Mouse (Mus musculus) G1E (cell line): ENCODE measurements around the gene Cwc15.

Experiments used
- CTCF ChIP-seq: IDR thresholded peaks from 2 replicates; pipeline ENCODE4 v1.5.1; 2012; ENCODE audit warnings: low read depth, low read length, inconsistent platforms, mixed read lengths
- GATA1 ChIP-seq: IDR thresholded peaks from 2 replicates; pipeline ENCODE4 v1.6.1; 2012; ENCODE audit warnings: borderline replicate concordance, low read length, inconsistent platforms, mixed read lengths
- GATA2 ChIP-seq: IDR thresholded peaks from 2 replicates; pipeline ENCODE4 v1.6.1; 2012; ENCODE audit warnings: low read depth, low read length, inconsistent platforms, borderline replicate concordance
- POLR2AphosphoS5 ChIP-seq: IDR thresholded peaks from 2 replicates; pipeline ENCODE4 v1.6.1; 2012; ENCODE audit warnings: low read depth, low read length, inconsistent platforms; ENCODE audit not compliant: insufficient replicate concordance

DNA sequence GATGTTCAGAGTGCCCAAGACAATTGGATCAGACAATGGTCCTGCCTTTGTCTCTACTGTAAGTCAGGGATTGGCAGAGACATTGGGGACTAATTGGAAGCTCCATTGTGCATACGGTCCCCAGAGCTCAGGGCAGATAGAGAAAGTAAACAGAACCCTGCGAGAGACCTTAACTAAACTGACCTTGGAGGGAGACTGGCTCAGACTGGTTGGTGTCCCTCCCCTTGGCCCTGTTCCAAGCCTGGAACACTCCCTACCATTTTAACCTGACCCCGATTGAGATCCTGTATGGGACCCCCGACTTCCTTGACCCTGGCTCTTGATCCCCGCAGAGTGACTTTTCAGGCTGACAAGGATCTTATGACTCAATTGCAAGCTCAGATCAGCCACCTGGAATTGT lies 29.6 kb downstream of the Cwc15 start:
- no peak for TF ChIP-seq CTCF
- no peak for TF ChIP-seq POLR2AphosphoS5
- no peak for TF ChIP-seq GATA1
- no peak for TF ChIP-seq GATA2
